Mouse (Mus musculus) liver, embryonic 18 days (tissue): ENCODE measurements around the gene Gm3500. TPM values are rescaled to one million over a fixed set of nuclear protein-coding genes. Genes with fewer than 3 reads are reported as not detected.

Experiments
- polyA plus RNA-seq: library from polyadenylated mRNA; depleted of rRNA; stranded (reverse); fragments of >200 nt; gene quantifications from 2 replicates; pipeline ENCODE4 v1.2.3, GENCODE M21; 2012; rRNA removed

Gene Gm3500
- 0.02 TPM in 1 of 2 replicates, not detected in the other for polyA plus RNA-seq

GRCm38 (mm10) chr14:5388949-5389348 is at the start of gene Gm3500:
Gm3500 (minus strand) TSS chr14:5389049.

DNA sequence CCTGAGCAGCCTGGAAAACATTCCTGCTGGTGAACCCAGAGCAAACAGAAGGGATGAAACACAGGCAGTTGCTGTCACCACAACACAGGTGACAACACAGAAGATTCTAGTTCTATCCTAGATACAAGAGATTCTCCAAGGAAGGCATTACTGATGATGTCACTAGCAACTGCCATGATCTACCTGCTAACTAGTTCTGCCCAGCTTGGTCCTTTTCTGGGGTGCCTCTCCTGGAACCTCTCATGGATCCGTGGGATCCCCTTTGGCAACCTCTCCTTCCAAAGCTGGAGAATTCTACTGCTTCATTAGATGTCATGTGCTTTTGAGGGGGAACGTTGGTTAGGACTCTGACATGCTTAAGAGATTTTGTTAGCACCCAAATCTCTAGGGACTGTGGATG is 54.0 kb downstream of the Gm3500 start, which contains the start of gene Gm3542:
Gm3542 (minus strand) TSS at position 101 of the 400 bp plus-strand sequence.

Other genes with a start within 250 kb of the Gm3500 start
- gene Gm3317, start 224.5 kb downstream of the Gm3500 start, polyA plus RNA-seq = not detected in 2 replicates
- not detected in 2 replicates for gene Gm8271, start 203.3 kb downstream of the Gm3500 start, polyA plus RNA-seq
- not detected in 2 replicates for gene Gm3526, start 128.5 kb downstream of the Gm3500 start, polyA plus RNA-seq
- not detected in 2 replicates for gene Gm3542, start 54.1 kb downstream of the Gm3500 start, polyA plus RNA-seq
- 0.05 TPM in 2 replicates for gene Gm3194, start 66.4 kb upstream of the Gm3500 start, polyA plus RNA-seq
- gene Gm8246, start 88.8 kb upstream of the Gm3500 start, polyA plus RNA-seq = not detected in 2 replicates
- gene Gm3187, start 95.2 kb upstream of the Gm3500 start, polyA plus RNA-seq = not detected in 2 replicates
- gene Gm3488, start 112.6 kb upstream of the Gm3500 start, polyA plus RNA-seq = 0.05 TPM in 2 replicates
- gene Gm3532, start 149.4 kb upstream of the Gm3500 start, polyA plus RNA-seq = not detected in 2 replicates
- not detected in 2 replicates for gene Gm8265, start 244.0 kb upstream of the Gm3500 start, polyA plus RNA-seq